8 mouse cellular contexts compared by ENCODE assay signal in genomic region chr9:110732623-110733022, GRCm38 (mm10). TPM values are rescaled to one million over a fixed set of nuclear protein-coding genes. Genes with fewer than 3 reads are reported as not detected.
DNase-seq lines count a peak whose midpoint lies in the region; ATAC-seq and TF ChIP-seq lines count a peak whose summit lies in the region.

No protein-coding gene starts in this region.

- H3K4me3 ChIP-seq in C2C12 (ENCODE audit: insufficient read depth, poor library complexity, severe bottlenecking), result peak overlapping the region; percentile 18
- peak overlapping the region; percentile 26 for H3K4me3 ChIP-seq in embryonic fibroblast, embryonic 13.5 days (ENCODE audit: insufficient read depth, low read length)
- peak overlapping the region; percentile 47 for H3K4me3 ChIP-seq in heart, embryonic 16.5 days (ENCODE audit: low read length)

- under 1% methylated on average over 26 of the region's 26 CpGs for WGBS in heart, embryonic 16.5 days

- no peaks in the 10 kb centered on the region for H3K79me2 ChIP-seq in C2C12 (ENCODE audit: control insufficient read depth, insufficient read depth)

- H3K9ac ChIP-seq in heart, embryonic 16.5 days (ENCODE audit: low read length), result peak overlapping the region; percentile 70

- H3ac ChIP-seq in C2C12 (ENCODE audit: control insufficient read depth, insufficient read length, low read depth), result peak overlapping the region; percentile 6

- H3K9me3 ChIP-seq in heart, embryonic 16.5 days (replicated peaks; ENCODE audit: control insufficient read depth, low read length), result no peaks in the 10 kb centered on the region

- peak; percentile 96 for DNase-seq in ZHBTc4 (ENCODE audit: low read depth, low spot score)
- peak; percentile 93 for DNase-seq in kidney, postnatal 14 days
- peak; percentile 85 for DNase-seq in lung, postnatal 25 days (ENCODE audit: low spot score)
- peak; percentile 77 for DNase-seq in ovary, postnatal 36 days (ENCODE audit: low spot score)
- peak; percentile 58 for DNase-seq in urinary bladder, postnatal 25 days (ENCODE audit: low spot score)

- peak; percentile 94 for ATAC-seq in heart, embryonic 16.5 days (replicated peaks; ENCODE audit: extremely low read depth, insufficient read depth, low FRiP score)

- H3K79me3 ChIP-seq in C2C12 (ENCODE audit: low read depth), result no peaks in the 10 kb centered on the region

- no peak for TF ChIP-seq CTCF in C2C12 (IDR thresholded peaks at IDR 0.05; ENCODE audit: control insufficient read depth, insufficient read depth, insufficient read length)
- no peak for TF ChIP-seq CTCF in embryonic fibroblast, embryonic 13.5 days (IDR thresholded peaks at IDR 0.05; ENCODE audit: borderline replicate concordance, insufficient read depth, low read length)

- peaks cover 16% of the 10 kb centered on the region for H3K27me3 ChIP-seq in C2C12 (ENCODE audit: control insufficient read depth, insufficient read depth, insufficient read length)
- peaks cover 3% of the 10 kb centered on the region for H3K27me3 ChIP-seq in heart, embryonic 16.5 days (ENCODE audit: control insufficient read depth, insufficient read depth, low read length)

- H3K4me2 ChIP-seq in heart, embryonic 16.5 days (ENCODE audit: low read depth, low read length), result peak overlapping the region; percentile 80

- no peaks in the 10 kb centered on the region for H3K36me3 ChIP-seq in C2C12 (ENCODE audit: control insufficient read depth, insufficient read depth)
- H3K36me3 ChIP-seq in heart, embryonic 16.5 days (ENCODE audit: control insufficient read depth, insufficient read depth), result no peaks in the 10 kb centered on the region

- peaks cover 5% of the 10 kb centered on the region; the same call in 1 of the 2 replicates for H3K4me1 ChIP-seq in embryonic fibroblast, embryonic 13.5 days (ENCODE audit: control insufficient read depth, insufficient read depth, low read length)
- peaks cover 16% of the 10 kb centered on the region for H3K4me1 ChIP-seq in heart, embryonic 16.5 days (ENCODE audit: control insufficient read depth, insufficient read depth, low read length)

- peak overlapping the region; percentile 38; the same call in 1 of the 2 replicates for H3K27ac ChIP-seq in embryonic fibroblast, embryonic 13.5 days (ENCODE audit: insufficient read depth, low read length)
- H3K27ac ChIP-seq in heart, embryonic 16.5 days (ENCODE audit: low read length), result peak overlapping the region; percentile 60; the same call in 1 of the 2 replicates

- TF ChIP-seq POLR2A in embryonic fibroblast, embryonic 13.5 days (IDR thresholded peaks at IDR 0.05; ENCODE audit: low read depth, low read length), result peak; percentile 56

TF ChIP-seq in C2C12, 6 proteins besides CTCF, POLR2A, EP300 and RAD21:
- TF ChIP-seq MAX (IDR thresholded peaks at IDR 0.05) (peak; percentile 21), MYOD1 (IDR thresholded peaks at IDR 0.05; ENCODE audit: control insufficient read depth, insufficient read length, low read depth) (peak; percentile 20), FOSL1 (IDR thresholded peaks at IDR 0.05; ENCODE audit: insufficient read depth, low read length, poor library complexity, severe bottlenecking) (no peak), USF1 (IDR thresholded peaks at IDR 0.05; ENCODE audit: low read depth) (no peak), MYOG (IDR thresholded peaks at IDR 0.05; ENCODE audit: control insufficient read depth, extremely low read depth, insufficient read length) (no peak), CEBPB (IDR thresholded peaks at IDR 0.05; ENCODE audit: low read depth) (no peak)
TF ChIP-seq in C2C12: peak in this region for 2.

RNA-seq across cellular contexts. Expression of gene Myl3, which starts 9.0 kb away (rescaled TPM):
- not detected for polyA plus RNA-seq in C2C12 (2012; fragmentation: generic; extraction: Trizol)
- not detected in 2 replicates for polyA plus RNA-seq in embryonic fibroblast, embryonic 13.5 days (2011; ENCODE audit: insufficient read length, low read depth, missing spikeins)
- polyA plus RNA-seq in heart, embryonic 16.5 days (2015; fragmentation: Nextera tagmentation; extraction: Ambion mirVana), result 4,391 and 5,295 TPM in 2 replicates

RNA-seq across cellular contexts. Expression of gene Pth1r, which starts 14.3 kb away (rescaled TPM):
- 0.12 TPM for polyA plus RNA-seq in C2C12 (2012; fragmentation: generic; extraction: Trizol)
- 9.0 and 13.3 TPM in 2 replicates for polyA plus RNA-seq in embryonic fibroblast, embryonic 13.5 days (2011; ENCODE audit: insufficient read length, low read depth, missing spikeins)
- 21.0 and 26.3 TPM in 2 replicates for polyA plus RNA-seq in heart, embryonic 16.5 days (2015; fragmentation: Nextera tagmentation; extraction: Ambion mirVana)

Comparison
In these comparisons a context has a peak if more than half of its experiments do, and no peak if none do; other contexts are left out.
1. Peak in every context shown above with its lines: DNase-seq, ATAC-seq, H3K4me3 ChIP-seq and H3K27ac ChIP-seq.
2. RNA of gene Myl3, which starts 9.0 kb away (polyA plus RNA-seq): 4,391 to 5,295 TPM in heart, embryonic 16.5 days; not detected in C2C12 (single experiment) and not detected in embryonic fibroblast, embryonic 13.5 days; every median in the first group is over 1,000 times any median in the second.